Mouse (Mus musculus) testis, adult 2 months (tissue): ENCODE measurements around the gene C1qtnf5. TPM values are rescaled to one million over a fixed set of nuclear protein-coding genes. Genes with fewer than 3 reads are reported as not detected.

ENCODE experiments used
- H3K27ac ChIP-seq: fragments of 200-500 bp; 2 replicates; pipeline ENCODE4 v1.5.1; 2012; ENCODE audit warnings: low read depth, low read length; ENCODE audit not compliant: control insufficient read depth, insufficient read depth
- H3K27me3 ChIP-seq: fragments of 200-500 bp; 2 replicates; pipeline ENCODE4 v1.6.1; 2012; ENCODE audit warnings: mild to moderate bottlenecking, low read length, moderate library complexity; ENCODE audit not compliant: control insufficient read depth, insufficient read depth
- H3K36me3 ChIP-seq: fragments of 200-500 bp; 2 replicates; pipeline ENCODE4 v1.6.1; 2012; ENCODE audit warnings: mild to moderate bottlenecking, low read length; ENCODE audit not compliant: control insufficient read depth, insufficient read depth
- H3K4me1 ChIP-seq: fragments of 200-500 bp; 2 replicates; pipeline ENCODE4 v1.6.1; 2012; ENCODE audit warnings: low read length; ENCODE audit not compliant: control insufficient read depth, insufficient read depth
- H3K4me3 ChIP-seq: fragments of 200-500 bp; 2 replicates; pipeline ENCODE4 v1.5.1; 2012; ENCODE audit warnings: low read depth, mild to moderate bottlenecking, low read length, moderate library complexity, mixed read lengths; ENCODE audit not compliant: control insufficient read depth
- CTCF ChIP-seq: fragments of 200-500 bp; IDR thresholded peaks from 2 replicates; pipeline ENCODE4 v1.5.1; 2012; ENCODE audit warnings: low read depth, mild to moderate bottlenecking, inconsistent platforms, low read length, moderate library complexity; ENCODE audit not compliant: control insufficient read depth, insufficient read depth, insufficient replicate concordance
- POLR2A ChIP-seq: fragments of 200-500 bp; IDR thresholded peaks from 2 replicates; pipeline ENCODE4 v1.6.1; 2012; ENCODE audit warnings: low read depth, mild to moderate bottlenecking, inconsistent platforms, low read length, moderate library complexity; ENCODE audit not compliant: control insufficient read depth
- polyA plus RNA-seq: library from polyadenylated mRNA; depleted of rRNA; stranded (reverse); fragments of >200 nt; gene quantifications from 2 replicates; pipeline ENCODE4 v1.2.3, GENCODE M21; 2012; rRNA removed

Gene C1qtnf5
- polyA plus RNA-seq, 1 experiment: 2.0 TPM

DNA sequence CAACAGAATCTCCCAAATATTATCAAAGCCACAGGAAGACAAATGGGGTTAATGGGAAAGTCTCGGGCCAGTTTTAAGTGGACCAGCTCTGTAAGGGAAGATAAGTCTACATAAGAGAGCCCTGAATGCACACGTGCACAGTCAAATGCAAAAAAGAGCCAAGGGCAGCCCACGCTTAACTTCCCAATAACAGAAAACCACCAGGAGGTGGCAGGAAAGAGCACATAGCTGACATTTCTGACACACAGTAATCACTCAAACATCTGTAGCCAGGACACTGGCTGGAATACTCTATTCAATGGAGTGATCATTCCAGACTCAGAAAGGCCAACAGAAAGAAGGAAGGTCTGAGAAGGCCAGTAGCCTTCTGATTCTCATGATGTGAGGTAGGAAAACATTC is 40.2 kb downstream of the C1qtnf5 start:
- H3K27me3 ChIP-seq: no peaks in the 10 kb centered on the region
- no peak overlapping the region for H3K4me3 ChIP-seq
- no peak for TF ChIP-seq CTCF
- TF ChIP-seq POLR2A: no peak
- no peaks in the 10 kb centered on the region for H3K36me3 ChIP-seq
- no peak overlapping the region for H3K27ac ChIP-seq
- H3K4me1 ChIP-seq: no peaks in the 10 kb centered on the region

Other genes with a start within 250 kb of the C1qtnf5 start
- gene Thy1, start 63.9 kb upstream of the C1qtnf5 start, polyA plus RNA-seq: 0.36 and 0.95 TPM in 2 replicates
- 597 and 615 TPM in 2 replicates for gene Usp2, start 40.2 kb upstream of the C1qtnf5 start, polyA plus RNA-seq
- 1.4 and 3.4 TPM in 2 replicates for gene Mfrp, start 5.5 kb upstream of the C1qtnf5 start, polyA plus RNA-seq
- 1.2 and 1.6 TPM in 2 replicates for gene Gm49380, start 6.3 kb downstream of the C1qtnf5 start, polyA plus RNA-seq
- gene Rnf26, start 6.3 kb downstream of the C1qtnf5 start, polyA plus RNA-seq: 37.5 and 38.3 TPM in 2 replicates
- 14.1 and 14.3 TPM in 2 replicates for gene Mcam, start 27.2 kb downstream of the C1qtnf5 start, polyA plus RNA-seq
- 45.5 and 47.9 TPM in 2 replicates for gene Cbl, start 126.8 kb downstream of the C1qtnf5 start, polyA plus RNA-seq
- gene Ccdc153, start 133.4 kb downstream of the C1qtnf5 start, polyA plus RNA-seq: 0.61 and 0.69 TPM in 2 replicates
- gene Pdzd3, start 144.2 kb downstream of the C1qtnf5 start, polyA plus RNA-seq: 0.11 TPM in 1 of 2 replicates, not detected in the other
- gene Nlrx1, start 161.4 kb downstream of the C1qtnf5 start, polyA plus RNA-seq: 1.3 and 1.6 TPM in 2 replicates
- 0.58 and 0.89 TPM in 2 replicates for gene Abcg4, start 181.4 kb downstream of the C1qtnf5 start, polyA plus RNA-seq
- gene Hinfp, start 198.4 kb downstream of the C1qtnf5 start, polyA plus RNA-seq: 13.1 and 16.0 TPM in 2 replicates
- 16.4 and 20.7 TPM in 2 replicates for gene C2cd2l, start 213.0 kb downstream of the C1qtnf5 start, polyA plus RNA-seq
- gene Dpagt1, start 218.8 kb downstream of the C1qtnf5 start, polyA plus RNA-seq: 6.5 and 6.7 TPM in 2 replicates
- gene H2afx, start 227.4 kb downstream of the C1qtnf5 start, polyA plus RNA-seq: 107 TPM in 2 replicates
- 18.2 and 19.3 TPM in 2 replicates for gene Hmbs, start 237.0 kb downstream of the C1qtnf5 start, polyA plus RNA-seq